8 mouse cellular contexts compared by ENCODE assay signal in genomic region chr2:153238406-153238805, GRCm38 (mm10). TPM values are rescaled to one million over a fixed set of nuclear protein-coding genes. Genes with fewer than 3 reads are reported as not detected.
DNase-seq lines count a peak whose midpoint lies in the region; ATAC-seq lines count a peak whose summit lies in the region.
"Had no signal": no experiment of that assay in that cellular context is flagged by ENCODE, and none has a peak within 500 bp of the region (broad histone marks: within the 10 kb centered on the region; RNA-seq: fewer than 3 reads in every experiment).

No protein-coding gene starts in this region.

- H3K4me1 ChIP-seq in heart, embryonic 13.5 days: peaks cover 56% of the 10 kb centered on the region
- H3K4me1 ChIP-seq in midbrain, embryonic 12.5 days: peaks cover 37% of the 10 kb centered on the region
- H3K4me1 ChIP-seq in midbrain, embryonic 15.5 days: peaks cover 49% of the 10 kb centered on the region
- H3K4me1 ChIP-seq in liver, embryonic 12.5 days: peaks cover 55% of the 10 kb centered on the region

- H3K4me2 ChIP-seq in heart, embryonic 13.5 days: peak overlapping the region; percentile 95
- H3K4me2 ChIP-seq in midbrain, embryonic 12.5 days (replicated peaks): peak overlapping the region; percentile 98; the same call in 1 of the 2 replicates
- no peak overlapping the region; the same call in 1 of the 2 replicates for H3K4me2 ChIP-seq in midbrain, embryonic 15.5 days
- peak overlapping the region; percentile 84 for H3K4me2 ChIP-seq in liver, embryonic 12.5 days

- peaks cover 42% of the 10 kb centered on the region for H3K36me3 ChIP-seq in heart, embryonic 13.5 days
- H3K36me3 ChIP-seq in midbrain, embryonic 12.5 days: peaks cover 26% of the 10 kb centered on the region
- H3K36me3 ChIP-seq in midbrain, embryonic 15.5 days (replicated peaks): peaks cover 21% of the 10 kb centered on the region
- H3K36me3 ChIP-seq in liver, embryonic 12.5 days: peaks cover 57% of the 10 kb centered on the region

- peak overlapping the region; percentile 97 for H3K27ac ChIP-seq in heart, embryonic 13.5 days (replicated peaks)
- H3K27ac ChIP-seq in midbrain, embryonic 12.5 days (replicated peaks): no peak overlapping the region
- H3K27ac ChIP-seq in midbrain, embryonic 15.5 days: no peak overlapping the region
- H3K27ac ChIP-seq in liver, embryonic 12.5 days: peak overlapping the region; percentile 97

- H3K4me3 ChIP-seq in heart, embryonic 13.5 days: peak overlapping the region; percentile 98
- H3K4me3 ChIP-seq in midbrain, embryonic 12.5 days: no peak overlapping the region
- no peak overlapping the region for H3K4me3 ChIP-seq in midbrain, embryonic 15.5 days
- H3K4me3 ChIP-seq in liver, embryonic 12.5 days: peak overlapping the region; percentile 82

- ATAC-seq in heart, embryonic 13.5 days (ENCODE audit: extremely low read depth, insufficient number of reproducible peaks, low FRiP score, low TSS enrichment): no peak
- ATAC-seq in midbrain, embryonic 12.5 days (ENCODE audit: low FRiP score, low read depth): no peak
- no peak for ATAC-seq in midbrain, embryonic 15.5 days (replicated peaks)
- ATAC-seq in liver, embryonic 12.5 days: no peak

- no peaks in the 10 kb centered on the region for H3K9me3 ChIP-seq in heart, embryonic 13.5 days
- H3K9me3 ChIP-seq in midbrain, embryonic 12.5 days: no peaks in the 10 kb centered on the region
- no peaks in the 10 kb centered on the region for H3K9me3 ChIP-seq in midbrain, embryonic 15.5 days
- no peaks in the 10 kb centered on the region for H3K9me3 ChIP-seq in liver, embryonic 12.5 days (replicated peaks)

- no peaks in the 10 kb centered on the region for H3K27me3 ChIP-seq in heart, embryonic 13.5 days (replicated peaks)
- no peaks in the 10 kb centered on the region for H3K27me3 ChIP-seq in midbrain, embryonic 12.5 days
- no peaks in the 10 kb centered on the region for H3K27me3 ChIP-seq in midbrain, embryonic 15.5 days (replicated peaks)
- H3K27me3 ChIP-seq in liver, embryonic 12.5 days (replicated peaks): no peaks in the 10 kb centered on the region

- DNase-seq in heart, adult 18-20 months: no peak
- no peak for DNase-seq in left cerebral cortex, adult 9 months (ENCODE audit: low spot score in 2 of 2)
- no peak for DNase-seq in layer of hippocampus, adult 9-11 months
- DNase-seq: thymus, postnatal 4 days had no signal

- H3K9ac ChIP-seq in heart, embryonic 13.5 days: peak overlapping the region; percentile 99
- peak overlapping the region; percentile 99; the same call in 1 of the 2 replicates for H3K9ac ChIP-seq in midbrain, embryonic 12.5 days (replicated peaks)
- no peak overlapping the region for H3K9ac ChIP-seq in midbrain, embryonic 15.5 days
- H3K9ac ChIP-seq in liver, embryonic 12.5 days: peak overlapping the region; percentile 98

- WGBS in heart, embryonic 13.5 days: 58% methylated on average over 2 of the region's 2 CpGs
- WGBS in midbrain, embryonic 12.5 days: 59% methylated on average over 2 of the region's 2 CpGs
- WGBS in midbrain, embryonic 15.5 days: 38% methylated on average over 2 of the region's 2 CpGs
- WGBS in liver, embryonic 12.5 days (ENCODE audit: insufficient replicate concordance): 61% methylated on average over 2 of the region's 2 CpGs

RNA-seq across cellular contexts. Expression of gene Plagl2, which starts 2.8 kb away (rescaled TPM):
- polyA plus RNA-seq in heart, embryonic 13.5 days (2015; fragmentation: Nextera tagmentation; extraction: Ambion mirVana): 12.2 and 12.5 TPM in 2 replicates
- total RNA-seq in heart, adult 18-20 months (2021): 1 to 10 TPM; 3.3 to 4.2 TPM
- 20.4 and 23.7 TPM in 2 replicates for polyA plus RNA-seq in midbrain, embryonic 12.5 days (2016; fragmentation: Nextera tagmentation; extraction: Ambion mirVana)
- polyA plus RNA-seq in midbrain, embryonic 15.5 days (2015; fragmentation: Nextera tagmentation; extraction: Ambion mirVana): 6.5 and 7.4 TPM in 2 replicates
- polyA plus RNA-seq in liver, embryonic 12.5 days (2016; fragmentation: Nextera tagmentation; extraction: Ambion mirVana): 24.4 and 26.8 TPM in 2 replicates

RNA-seq across cellular contexts. Expression of gene Pofut1, which starts 2.9 kb away (rescaled TPM):
- polyA plus RNA-seq in heart, embryonic 13.5 days (2015; fragmentation: Nextera tagmentation; extraction: Ambion mirVana): 4.6 and 4.8 TPM in 2 replicates
- 10 to 100 TPM; 13.6 to 13.9 TPM for total RNA-seq in heart, adult 18-20 months (2021)
- 6.2 and 6.4 TPM in 2 replicates for polyA plus RNA-seq in midbrain, embryonic 12.5 days (2016; fragmentation: Nextera tagmentation; extraction: Ambion mirVana)
- polyA plus RNA-seq in midbrain, embryonic 15.5 days (2015; fragmentation: Nextera tagmentation; extraction: Ambion mirVana): 5.2 and 6.2 TPM in 2 replicates
- 3.6 and 4.3 TPM in 2 replicates for polyA plus RNA-seq in liver, embryonic 12.5 days (2016; fragmentation: Nextera tagmentation; extraction: Ambion mirVana)

RNA-seq across cellular contexts. Expression of gene Tspyl3, which starts 13.2 kb away (rescaled TPM):
- polyA plus RNA-seq in heart, embryonic 13.5 days (2015; fragmentation: Nextera tagmentation; extraction: Ambion mirVana): 5.7 and 7.3 TPM in 2 replicates
- 1 to 10 TPM in 1 of 2 experiments, under 1 TPM in 1; 0.77 to 1.2 TPM for total RNA-seq in heart, adult 18-20 months (2021)
- polyA plus RNA-seq in midbrain, embryonic 12.5 days (2016; fragmentation: Nextera tagmentation; extraction: Ambion mirVana): 10.4 and 11.7 TPM in 2 replicates
- 49.2 and 49.7 TPM in 2 replicates for polyA plus RNA-seq in midbrain, embryonic 15.5 days (2015; fragmentation: Nextera tagmentation; extraction: Ambion mirVana)
- polyA plus RNA-seq in liver, embryonic 12.5 days (2016; fragmentation: Nextera tagmentation; extraction: Ambion mirVana): 4.1 and 4.6 TPM in 2 replicates

RNA-seq across cellular contexts. Expression of gene Kif3b, which starts 52.8 kb away (rescaled TPM):
- polyA plus RNA-seq in heart, embryonic 13.5 days (2015; fragmentation: Nextera tagmentation; extraction: Ambion mirVana): 4.0 and 4.8 TPM in 2 replicates
- total RNA-seq in heart, adult 18-20 months (2021): 1 to 10 TPM; 7.6 to 8.1 TPM
- polyA plus RNA-seq in midbrain, embryonic 12.5 days (2016; fragmentation: Nextera tagmentation; extraction: Ambion mirVana): 12.4 and 12.5 TPM in 2 replicates
- 24.6 and 24.7 TPM in 2 replicates for polyA plus RNA-seq in midbrain, embryonic 15.5 days (2015; fragmentation: Nextera tagmentation; extraction: Ambion mirVana)
- 2.7 and 2.9 TPM in 2 replicates for polyA plus RNA-seq in liver, embryonic 12.5 days (2016; fragmentation: Nextera tagmentation; extraction: Ambion mirVana)

Comparison
In these comparisons a context has a peak if more than half of its experiments do, and no peak if none do; other contexts are left out.
1. H3K27ac ChIP-seq: peak in heart, embryonic 13.5 days (single experiment) and liver, embryonic 12.5 days (single experiment); none in midbrain, embryonic 12.5 days (single experiment) and midbrain, embryonic 15.5 days (single experiment).
2. H3K4me3 ChIP-seq: peak in heart, embryonic 13.5 days (single experiment) and liver, embryonic 12.5 days (single experiment); none in midbrain, embryonic 12.5 days (single experiment) and midbrain, embryonic 15.5 days (single experiment).